Mouse (Mus musculus): ENCODE results near the gene Klf3.

- no peak for TF ChIP-seq CTCF (IDR thresholded peaks at IDR 0.05; ENCODE audit: low read depth, low read length)
- no peak for TF ChIP-seq POLR2AphosphoS5 (IDR thresholded peaks at IDR 0.05; ENCODE audit: insufficient replicate concordance, low read depth, low read length)
- TF ChIP-seq GATA1 (IDR thresholded peaks at IDR 0.05; ENCODE audit: borderline replicate concordance, low read length), result no peak
- no peak for TF ChIP-seq TAL1 (conservative IDR thresholded peaks at IDR 0.05; ENCODE audit: low read depth, low read length)
These were observed 61.5 kb downstream of the Klf3 start for GRCm38 (mm10) chr5:64864699-64865108.

Data from G1E (cell line).